Mouse (Mus musculus) neural tube, embryonic 14.5 days (tissue): ENCODE results near the gene Npnt. TPM values are rescaled to one million over a fixed set of nuclear protein-coding genes. Genes with fewer than 3 reads are reported as not detected.

Source experiments
- ATAC-seq: fragments of 200-750 bp; cut with Nextera tagmentation; 2 replicates; pipeline ENCODE4 v1.8.0; 2017; ENCODE audit warnings: low read depth, mild to moderate bottlenecking, moderate TSS enrichment, moderate library complexity
- H3K27ac ChIP-seq: fragments of 300-500 bp; sonication (generic); 2 replicates; pipeline ENCODE4 v1.5.1; 2014; ENCODE audit warnings: low read depth, mild to moderate bottlenecking, control low read depth, low read length, moderate library complexity, mixed read lengths
- H3K27me3 ChIP-seq: fragments of 300-500 bp; sonication (generic); 2 replicates; pipeline ENCODE4 v1.6.1; 2014; ENCODE audit warnings: low read length; ENCODE audit not compliant: control insufficient read depth, insufficient read depth
- H3K36me3 ChIP-seq: fragments of 300-500 bp; sonication (generic); 2 replicates; pipeline ENCODE4 v1.6.1; 2014; ENCODE audit warnings: low read length, mixed read lengths; ENCODE audit not compliant: control insufficient read depth, insufficient read depth
- H3K4me1 ChIP-seq: fragments of 300-500 bp; sonication (generic); 2 replicates; pipeline ENCODE4 v1.6.1; 2014; ENCODE audit warnings: low read length; ENCODE audit not compliant: control insufficient read depth, insufficient read depth
- H3K4me2 ChIP-seq: fragments of 300-500 bp; sonication (generic); 2 replicates; pipeline ENCODE4 v1.6.1; 2014; ENCODE audit warnings: mild to moderate bottlenecking, low read depth, low read length, control low read depth
- H3K4me3 ChIP-seq: fragments of 300-500 bp; sonication (generic); 2 replicates; pipeline ENCODE4 v1.5.1; 2014; ENCODE audit warnings: low read depth, low read length, control low read depth, mixed read lengths
- H3K9ac ChIP-seq: fragments of 300-500 bp; sonication (generic); replicated peaks from 2 replicates; pipeline ENCODE4 v1.6.1; 2014; ENCODE audit warnings: low read depth, mild to moderate bottlenecking, control low read depth, low read length, mixed read lengths
- H3K9me3 ChIP-seq: fragments of 300-500 bp; sonication (generic); 2 replicates; pipeline ENCODE4 v1.6.1; 2016; ENCODE audit warnings: low read length; ENCODE audit not compliant: control insufficient read depth
- WGBS: fragments of 180-500 bp; shearing (Covaris S2); extraction: QIAGEN DNeasy Blood & Tissue Kit; methylation state at CpG from one replicate; pipeline ENCODE4 v1.1.7; 2014; 5-methylcytosine and 5-hydroxymethylcytosine counted together
- polyA plus RNA-seq: library from polyadenylated mRNA; unstranded; fragments of >200 nt; fragmentation: Nextera tagmentation; extraction: Ambion mirVana; gene quantifications from 2 replicates; pipeline ENCODE4 v1.2.1, GENCODE M21; 2014

The Npnt gene
- polyA plus RNA-seq = 12.0 and 14.5 TPM in 2 replicates

DNA sequence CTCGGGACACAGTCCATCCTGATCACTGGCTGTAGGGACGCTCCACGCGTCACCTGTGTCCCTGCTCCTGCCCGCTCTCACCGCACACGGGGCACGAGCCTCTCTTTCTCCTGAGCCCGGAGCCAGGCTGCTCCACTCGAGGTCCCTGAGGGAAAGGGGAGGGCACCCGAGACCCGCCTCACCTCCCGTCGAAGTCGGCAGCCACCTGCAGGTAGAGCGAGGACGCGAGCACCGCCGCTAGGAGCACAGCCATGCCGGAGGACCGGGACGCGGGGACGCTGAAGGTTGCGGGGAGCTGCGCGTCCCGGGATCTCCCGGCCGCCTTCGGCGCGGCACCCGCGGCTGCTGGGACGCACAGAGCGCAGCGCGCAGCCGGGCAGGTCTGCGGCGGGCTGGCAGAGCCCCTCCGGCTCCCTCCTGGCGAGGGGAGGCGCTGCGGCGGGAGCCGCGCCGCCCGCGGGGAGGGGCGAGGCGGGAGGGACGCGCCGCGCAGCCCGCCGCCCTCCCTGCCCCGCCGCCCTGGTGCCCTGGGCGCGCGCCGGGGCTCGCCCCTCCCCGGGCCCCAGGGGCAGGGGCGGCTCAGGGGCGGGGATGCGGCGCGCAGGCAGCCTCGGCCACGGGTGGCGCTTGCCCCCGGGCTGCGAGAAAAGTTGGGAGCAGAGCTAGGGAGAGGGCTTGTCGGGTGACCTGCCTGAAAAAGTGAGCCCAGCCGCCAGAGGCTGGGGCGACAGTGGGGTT lies at the start of gene Npnt:
Npnt (minus strand) TSS at position 501 of the 738 bp plus-strand sequence.
- H3K27me3 ChIP-seq = peaks cover 7% of the 10 kb centered on the region; the same call in 1 of the 2 replicates
- no peaks in the 10 kb centered on the region for H3K9me3 ChIP-seq
- peak within 1 kb of the TSS; percentile 59 for H3K9ac ChIP-seq
- 0 out of 2 replicates have a peak, but pooled peaks cover 3% of the 10 kb centered on the region for H3K4me1 ChIP-seq
- peak; percentile 87 for ATAC-seq
- H3K27ac ChIP-seq = no peak within 1 kb of the TSS
- peak within 1 kb of the TSS; percentile 65 for H3K4me3 ChIP-seq
- peak within 1 kb of the TSS; percentile 98 for H3K4me2 ChIP-seq
- under 1% methylated on average over 52 of the region's 82 CpGs for WGBS
- no peaks in the 10 kb centered on the region for H3K36me3 ChIP-seq

DNA sequence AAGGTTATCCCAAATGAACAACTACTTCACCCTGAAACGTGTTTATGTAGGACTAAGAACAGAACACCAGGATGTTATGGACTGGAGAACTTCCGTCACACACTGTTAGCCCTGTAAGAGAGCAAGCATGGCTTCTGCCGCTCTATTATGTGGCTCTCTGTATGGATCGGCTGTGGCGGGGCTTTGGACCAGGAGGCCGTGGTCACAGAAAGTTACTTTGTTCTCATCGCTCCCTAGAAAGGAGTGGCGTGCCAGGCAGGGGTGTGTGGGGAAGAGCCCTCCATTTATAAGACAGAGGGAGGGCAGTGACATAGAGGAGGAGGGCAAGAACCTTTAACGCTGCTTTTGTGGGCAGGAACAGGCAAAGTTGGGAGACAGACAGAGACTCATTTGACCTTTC lies 46.2 kb upstream of the Npnt start:
- no peak overlapping the region for H3K4me3 ChIP-seq
- no peaks in the 10 kb centered on the region for H3K9me3 ChIP-seq
- H3K36me3 ChIP-seq = no peaks in the 10 kb centered on the region
- 78% methylated on average over 9 of the region's 9 CpGs for WGBS
- no peaks in the 10 kb centered on the region for H3K27me3 ChIP-seq
- H3K9ac ChIP-seq = no peak overlapping the region
- no peak for ATAC-seq
- no peak overlapping the region for H3K27ac ChIP-seq
- no peak overlapping the region for H3K4me2 ChIP-seq
- no peaks in the 10 kb centered on the region for H3K4me1 ChIP-seq

DNA sequence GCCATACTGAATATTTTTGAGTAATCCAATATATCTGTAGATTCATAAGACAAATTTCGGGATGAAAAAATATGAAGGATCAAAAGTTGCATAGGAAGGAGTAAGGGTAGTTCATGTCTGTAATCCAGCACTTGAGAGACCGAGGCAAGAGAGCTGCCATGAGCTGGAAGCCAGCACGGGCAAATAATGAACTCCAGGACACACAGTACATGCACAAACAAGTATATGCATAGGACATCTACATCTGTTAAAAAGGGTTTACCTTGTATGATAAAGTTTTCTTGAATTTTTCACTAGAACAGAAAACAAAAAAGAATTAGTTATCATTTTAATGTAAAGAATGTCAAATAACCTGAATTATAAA lies 45.8 kb upstream of the Npnt start:
- no peaks in the 10 kb centered on the region for H3K27me3 ChIP-seq
- ATAC-seq = no peak
- no peaks in the 10 kb centered on the region for H3K4me1 ChIP-seq
- WGBS = 96% methylated on average over 3 of the region's 3 CpGs
- H3K4me3 ChIP-seq = no peak overlapping the region
- no peak overlapping the region for H3K4me2 ChIP-seq
- H3K9ac ChIP-seq = no peak overlapping the region
- H3K27ac ChIP-seq = no peak overlapping the region
- no peaks in the 10 kb centered on the region for H3K36me3 ChIP-seq
- no peaks in the 10 kb centered on the region for H3K9me3 ChIP-seq

- no peak for ATAC-seq
- WGBS = 89% methylated on average over 7 of the region's 7 CpGs
- H3K27me3 ChIP-seq = no peaks in the 10 kb centered on the region
- H3K4me3 ChIP-seq = no peak overlapping the region
- no peaks in the 10 kb centered on the region for H3K4me1 ChIP-seq
- H3K27ac ChIP-seq = no peak overlapping the region
- H3K9me3 ChIP-seq = no peaks in the 10 kb centered on the region
- no peak overlapping the region for H3K9ac ChIP-seq
- no peaks in the 10 kb centered on the region for H3K36me3 ChIP-seq
- H3K4me2 ChIP-seq = no peak overlapping the region
Observed at GRCm38 (mm10) chr3:132995172-132995903, 45.2 kb upstream of the Npnt start.

- Histone ChIP-seq H3K4me2 (no peak overlapping the region), H3K4me1 (peaks cover 3% of the 10 kb centered on the region; the same call in 1 of the 2 replicates), H3K27me3 (no peaks in the 10 kb centered on the region), H3K9ac (no peak overlapping the region), H3K9me3 (no peaks in the 10 kb centered on the region), H3K4me3 (no peak overlapping the region), H3K36me3 (no peaks in the 10 kb centered on the region), H3K27ac (no peak overlapping the region)
- no peak for ATAC-seq
- WGBS = 86% methylated on average over 5 of the region's 5 CpGs
Observed at GRCm38 (mm10) chr3:132986188-132986587, 36.1 kb upstream of the Npnt start.

GRCm38 (mm10) chr3:132983845-132984485 lies 33.9 kb upstream of the Npnt start:
- no peak overlapping the region for H3K4me2 ChIP-seq
- peaks cover 3% of the 10 kb centered on the region; the same call in 1 of the 2 replicates for H3K4me1 ChIP-seq
- WGBS = 45% methylated on average over 4 of the region's 4 CpGs
- H3K27ac ChIP-seq = no peak overlapping the region
- H3K9ac ChIP-seq = no peak overlapping the region
- no peaks in the 10 kb centered on the region for H3K36me3 ChIP-seq
- no peaks in the 10 kb centered on the region for H3K9me3 ChIP-seq
- no peaks in the 10 kb centered on the region for H3K27me3 ChIP-seq
- ATAC-seq = no peak
- H3K4me3 ChIP-seq = no peak overlapping the region

GRCm38 (mm10) chr3:132981968-132982367 lies 31.9 kb upstream of the Npnt start:
- ATAC-seq = no peak
- Histone ChIP-seq H3K27ac (no peak overlapping the region), H3K36me3 (no peaks in the 10 kb centered on the region), H3K9me3 (no peaks in the 10 kb centered on the region), H3K9ac (no peak overlapping the region), H3K27me3 (no peaks in the 10 kb centered on the region), H3K4me1 (peaks cover 3% of the 10 kb centered on the region; the same call in 1 of the 2 replicates), H3K4me3 (no peak overlapping the region), H3K4me2 (no peak overlapping the region)
- 86% methylated on average over 2 of the region's 2 CpGs for WGBS

DNA sequence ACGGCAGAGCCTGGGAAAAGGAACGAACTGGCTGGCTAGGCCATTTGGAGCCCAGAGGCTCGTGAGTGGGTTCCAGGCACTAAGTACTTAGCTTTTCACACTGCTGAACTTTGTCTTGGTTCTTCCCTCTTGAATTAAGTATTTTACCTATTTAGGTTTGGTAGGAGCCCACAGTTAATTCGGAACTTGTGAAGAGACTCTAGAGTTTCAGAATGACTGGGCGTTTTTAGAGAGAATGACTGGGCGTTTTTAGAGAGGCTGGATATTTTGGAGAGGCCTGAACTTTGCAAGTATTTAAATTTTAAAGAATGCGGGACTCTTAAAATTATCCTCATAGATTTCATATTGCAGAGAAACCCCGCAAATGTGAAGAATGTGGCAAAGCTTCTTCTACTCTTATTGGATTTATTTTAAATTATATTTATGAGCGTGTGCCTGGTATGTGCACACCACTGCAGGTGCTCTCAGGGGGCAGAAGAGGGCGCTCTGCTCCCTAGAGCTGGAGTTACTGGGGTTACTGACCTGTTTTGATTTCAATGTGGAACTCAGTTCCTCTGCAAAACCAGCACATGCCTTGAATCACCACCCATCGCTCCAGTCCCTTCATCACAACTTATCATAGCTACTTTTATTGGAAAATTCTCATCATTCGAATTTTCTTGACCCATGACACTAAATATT lies 29.8 kb upstream of the Npnt start:
- Histone ChIP-seq H3K4me1 (peaks cover 3% of the 10 kb centered on the region; the same call in 1 of the 2 replicates), H3K4me2 (no peak overlapping the region), H3K27me3 (no peaks in the 10 kb centered on the region), H3K4me3 (no peak overlapping the region), H3K9ac (no peak overlapping the region), H3K9me3 (no peaks in the 10 kb centered on the region), H3K27ac (no peak overlapping the region), H3K36me3 (no peaks in the 10 kb centered on the region)
- no peak for ATAC-seq
- WGBS = 93% methylated on average over 12 of the region's 12 CpGs
